Mouse (Mus musculus) limb, embryonic 12.5 days (tissue): ENCODE data around the gene Tnnc2. TPM values are rescaled to one million over a fixed set of nuclear protein-coding genes. Genes with fewer than 3 reads are reported as not detected.

Experiments used
- ATAC-seq: fragments of 200-750 bp; cut with Nextera tagmentation; 2 replicates; pipeline ENCODE4 v1.8.0; 2017; ENCODE audit warnings: low read depth, moderate TSS enrichment; ENCODE audit not compliant: insufficient number of reproducible peaks, insufficient read depth, low FRiP score, low TSS enrichment
- H3K27ac ChIP-seq: fragments of 300-500 bp; sonication (generic); 2 replicates; pipeline ENCODE4 v1.5.1; 2016; ENCODE audit warnings: mild to moderate bottlenecking, moderate library complexity
- H3K27me3 ChIP-seq: fragments of 300-500 bp; sonication (generic); 2 replicates; pipeline ENCODE4 v1.6.1; 2016; ENCODE audit warnings: mild to moderate bottlenecking, moderate library complexity
- H3K36me3 ChIP-seq: fragments of 300-500 bp; sonication (generic); 2 replicates; pipeline ENCODE4 v1.6.1; 2016; ENCODE audit warnings: mild to moderate bottlenecking, moderate library complexity
- H3K4me1 ChIP-seq: fragments of 300-500 bp; sonication (generic); replicated peaks from 2 replicates; pipeline ENCODE4 v1.6.1; 2016
- H3K4me2 ChIP-seq: fragments of 300-500 bp; sonication (generic); 2 replicates; pipeline ENCODE4 v1.6.1; 2016; ENCODE audit warnings: mild to moderate bottlenecking, moderate library complexity
- H3K4me3 ChIP-seq: fragments of 300-500 bp; sonication (generic); replicated peaks from 2 replicates; pipeline ENCODE4 v1.5.1; 2016; ENCODE audit warnings: mild to moderate bottlenecking
- H3K9ac ChIP-seq: fragments of 300-500 bp; sonication (generic); replicated peaks from 2 replicates; pipeline ENCODE4 v1.6.1; 2016; ENCODE audit warnings: mild to moderate bottlenecking, moderate library complexity
- H3K9me3 ChIP-seq: fragments of 300-500 bp; sonication (generic); 2 replicates; pipeline ENCODE4 v1.6.1; 2016; ENCODE audit warnings: mild to moderate bottlenecking, moderate library complexity
- WGBS: fragments of 180-500 bp; shearing (Covaris S2); methylation state at CpG from one replicate; pipeline ENCODE4 v1.1.7; 2016; 5-methylcytosine and 5-hydroxymethylcytosine counted together
- polyA plus RNA-seq: library from polyadenylated mRNA; unstranded; fragments of >200 nt; fragmentation: Nextera tagmentation; extraction: Ambion mirVana; gene quantifications from 2 replicates; pipeline ENCODE4 v1.2.1, GENCODE M21; 2016

Gene Tnnc2
- polyA plus RNA-seq, 1 experiment from 2014 or later: 74.6 TPM

- no peak overlapping the region for H3K27ac ChIP-seq
- no peak for ATAC-seq
- H3K4me3 ChIP-seq: no peak overlapping the region
- no peak overlapping the region for H3K4me2 ChIP-seq
- H3K4me1 ChIP-seq: peaks cover 4% of the 10 kb centered on the region; the same call in 1 of the 2 replicates
- no peaks in the 10 kb centered on the region for H3K36me3 ChIP-seq
- no peaks in the 10 kb centered on the region for H3K27me3 ChIP-seq
- H3K9ac ChIP-seq: no peak overlapping the region
- WGBS: 81% methylated on average over 2 of the region's 2 CpGs
- no peaks in the 10 kb centered on the region for H3K9me3 ChIP-seq
Measured at GRCm38 (mm10) chr2:164733259-164733658, 46.5 kb downstream of the Tnnc2 start.

DNA sequence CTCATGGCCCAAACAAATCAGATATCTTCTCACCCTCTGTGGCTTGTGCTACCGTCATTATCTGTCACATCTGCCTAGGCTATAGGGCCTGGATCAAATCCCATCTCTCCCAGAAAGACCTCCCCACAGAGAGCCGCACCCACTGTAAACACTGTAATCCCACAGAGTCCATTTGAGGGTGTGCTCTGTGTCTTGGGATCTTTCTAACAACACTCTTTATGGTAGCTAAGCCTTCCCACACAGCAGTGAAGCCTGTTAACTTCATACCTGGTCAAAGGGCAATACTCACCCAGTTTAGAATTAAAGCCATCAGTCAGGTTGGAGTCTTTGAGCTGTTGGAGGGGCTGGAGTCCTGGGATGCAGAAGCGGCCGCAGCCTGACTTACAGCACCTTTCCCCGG lies 48.0 kb downstream of the Tnnc2 start:
- H3K9ac ChIP-seq: no peak overlapping the region
- no peak overlapping the region for H3K27ac ChIP-seq
- no peaks in the 10 kb centered on the region for H3K9me3 ChIP-seq
- H3K36me3 ChIP-seq: no peaks in the 10 kb centered on the region
- no peak overlapping the region for H3K4me3 ChIP-seq
- no peak for ATAC-seq
- H3K4me1 ChIP-seq: no peaks in the 10 kb centered on the region
- no peaks in the 10 kb centered on the region for H3K27me3 ChIP-seq
- no peak overlapping the region for H3K4me2 ChIP-seq
- 71% methylated on average over 5 of the region's 5 CpGs for WGBS

Other genes with a start within 250 kb of the Tnnc2 start
- gene Wfdc2, start 217.6 kb downstream of the Tnnc2 start, polyA plus RNA-seq: 36.2 and 39.6 TPM in 2 replicates
- gene Spint3, start 206.5 kb downstream of the Tnnc2 start, polyA plus RNA-seq: not detected in 2 replicates
- 0.28 TPM in 1 of 2 replicates, not detected in the other for gene Wfdc6a, start 194.5 kb downstream of the Tnnc2 start, polyA plus RNA-seq
- not detected in 2 replicates for gene Eppin, start 186.4 kb downstream of the Tnnc2 start, polyA plus RNA-seq
- gene Wfdc6b, start 166.4 kb downstream of the Tnnc2 start, polyA plus RNA-seq: not detected in 2 replicates
- not detected in 2 replicates for gene Wfdc8, start 166.3 kb downstream of the Tnnc2 start, polyA plus RNA-seq
- not detected in 2 replicates for gene Wfdc16, start 141.2 kb downstream of the Tnnc2 start, polyA plus RNA-seq
- not detected in 2 replicates for gene Wfdc10, start 123.9 kb downstream of the Tnnc2 start, polyA plus RNA-seq
- gene Wfdc9, start 123.4 kb downstream of the Tnnc2 start, polyA plus RNA-seq: not detected in 2 replicates
- not detected in 2 replicates for gene Wfdc11, start 105.9 kb downstream of the Tnnc2 start, polyA plus RNA-seq
- gene Wfdc13, start 94.9 kb downstream of the Tnnc2 start, polyA plus RNA-seq: not detected in 2 replicates
- not detected in 2 replicates for gene Spint4, start 81.5 kb downstream of the Tnnc2 start, polyA plus RNA-seq
- not detected in 2 replicates for gene Spint5, start 64.7 kb downstream of the Tnnc2 start, polyA plus RNA-seq
- 0.61 and 0.91 TPM in 2 replicates for gene Wfdc3, start 34.0 kb downstream of the Tnnc2 start, polyA plus RNA-seq
- 95.9 and 105 TPM in 2 replicates for gene Dnttip1, start 34.0 kb downstream of the Tnnc2 start, polyA plus RNA-seq
- gene Ube2c, start 10.1 kb downstream of the Tnnc2 start, polyA plus RNA-seq: 558 and 599 TPM in 2 replicates
- gene Snx21, start 5.9 kb upstream of the Tnnc2 start, polyA plus RNA-seq: 19.0 and 19.2 TPM in 2 replicates
- gene Acot8, start 24.9 kb upstream of the Tnnc2 start, polyA plus RNA-seq: 13.8 and 14.0 TPM in 2 replicates
- 8.5 TPM in 2 replicates for gene Zswim3, start 25.1 kb upstream of the Tnnc2 start, polyA plus RNA-seq
- 17.3 and 20.4 TPM in 2 replicates for gene Zswim1, start 42.7 kb upstream of the Tnnc2 start, polyA plus RNA-seq
- gene Spata25, start 48.6 kb upstream of the Tnnc2 start, polyA plus RNA-seq: not detected in 2 replicates
- 103 and 107 TPM in 2 replicates for gene Ctsa, start 52.9 kb upstream of the Tnnc2 start, polyA plus RNA-seq
- gene Neurl2, start 53.5 kb upstream of the Tnnc2 start, polyA plus RNA-seq: 6.3 and 6.8 TPM in 2 replicates
- 32.6 and 37.0 TPM in 2 replicates for gene Pltp, start 77.7 kb upstream of the Tnnc2 start, polyA plus RNA-seq
- 82.6 and 97.6 TPM in 2 replicates for gene Pcif1, start 99.3 kb upstream of the Tnnc2 start, polyA plus RNA-seq
- 14.4 and 17.4 TPM in 2 replicates for gene Zfp335, start 131.8 kb upstream of the Tnnc2 start, polyA plus RNA-seq
- gene Mmp9, start 160.8 kb upstream of the Tnnc2 start, polyA plus RNA-seq: 1.9 and 2.9 TPM in 2 replicates
- 1.5 and 1.6 TPM in 2 replicates for gene Slc12a5, start 180.8 kb upstream of the Tnnc2 start, polyA plus RNA-seq